Comparison of ENCODE assay signal across 14 mouse cellular contexts in the genomic region with DNA sequence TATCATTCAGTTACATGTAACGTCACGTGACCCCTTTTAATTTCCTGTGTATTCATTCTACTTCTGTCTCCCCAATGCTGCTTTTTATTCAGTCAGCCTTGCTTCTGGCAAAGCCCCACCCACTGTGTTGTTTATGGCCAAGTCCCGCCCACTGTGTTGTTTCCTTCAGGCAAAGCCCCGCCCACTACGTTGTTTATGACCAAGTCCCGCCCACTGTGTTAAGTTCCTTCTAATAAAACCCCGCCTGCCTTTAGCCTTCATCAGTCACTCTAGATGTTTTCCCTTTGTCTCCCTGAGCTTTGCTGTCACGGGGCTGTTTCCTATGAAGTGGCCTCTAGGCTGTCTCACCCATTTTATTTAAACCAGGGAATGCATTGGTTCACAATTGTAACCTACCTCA. TPM values are rescaled to one million over a fixed set of nuclear protein-coding genes. Genes with fewer than 3 reads are reported as not detected.
A peak's percentile ranks its signal among the peaks of the same experiment; 100 is the strongest.
DNase-seq lines count a peak whose midpoint lies in the region; ATAC-seq lines count a peak whose summit lies in the region.
"Had no signal": no experiment of that assay in that cellular context is flagged by ENCODE, and none has a peak within 500 bp of the region (broad histone marks: within the 10 kb centered on the region; RNA-seq: fewer than 3 reads in every experiment).

No protein-coding gene starts in this region.

- H3K9ac ChIP-seq in hindbrain, embryonic 11.5 days (ENCODE audit: low read depth, low read length): no peak overlapping the region
- no peak overlapping the region for H3K9ac ChIP-seq in hindbrain, embryonic 12.5 days
- no peak overlapping the region for H3K9ac ChIP-seq in neural tube, embryonic 11.5 days (ENCODE audit: low read length)
- H3K9ac ChIP-seq: heart, embryonic 13.5 days; hindbrain, embryonic 15.5 days; kidney, embryonic 15.5 days; midbrain, embryonic 15.5 days had no signal

- ATAC-seq in hindbrain, embryonic 11.5 days (ENCODE audit: low FRiP score): no peak
- ATAC-seq in hindbrain, embryonic 12.5 days (ENCODE audit: low FRiP score): no peak
- ATAC-seq in neural tube, embryonic 11.5 days (ENCODE audit: insufficient read depth, low FRiP score, low TSS enrichment): no peak
- ATAC-seq in cerebellum, adult (ENCODE audit: insufficient number of reproducible peaks, low FRiP score, low TSS enrichment): no peak
- ATAC-seq: midbrain, embryonic 15.5 days had no signal

- H3K9me3 ChIP-seq in hindbrain, embryonic 11.5 days (ENCODE audit: control insufficient read depth, low read length): no peaks in the 10 kb centered on the region
- H3K9me3 ChIP-seq in hindbrain, embryonic 12.5 days (replicated peaks): no peaks in the 10 kb centered on the region
- H3K9me3 ChIP-seq in neural tube, embryonic 11.5 days (ENCODE audit: control insufficient read depth, low read length): no peaks in the 10 kb centered on the region
- H3K9me3 ChIP-seq: heart, embryonic 13.5 days; hindbrain, embryonic 15.5 days; kidney, embryonic 15.5 days; midbrain, embryonic 15.5 days had no signal

- WGBS in hindbrain, embryonic 11.5 days: 58% methylated on average over 8 of the region's 8 CpGs
- WGBS in hindbrain, embryonic 12.5 days: 62% methylated on average over 8 of the region's 8 CpGs
- 26% methylated on average over 8 of the region's 8 CpGs for WGBS in neural tube, embryonic 11.5 days

- peak; percentile 48 for DNase-seq in hindbrain, embryonic 11.5 days (ENCODE audit: low spot score)
- peak; percentile 46 for DNase-seq in neural tube, embryonic 11.5 days (ENCODE audit: low spot score)
- no peak for DNase-seq in neural tube, embryonic 10.5 days (ENCODE audit: extremely low spot score, low spot score)
- DNase-seq in induced T-regulatory cell, adult 2 months (ENCODE audit: low read depth): peak; percentile 48
- no peak for DNase-seq in frontal cortex, postnatal 14 days (ENCODE audit: low spot score in 2 of 2)
- no peak for DNase-seq in spleen, postnatal 4 days (ENCODE audit: low spot score in 2 of 2)
- DNase-seq: adrenal gland, adult 2 months; cerebellum, adult 8-10 months had no signal

- H3K4me1 ChIP-seq in hindbrain, embryonic 11.5 days (replicated peaks; ENCODE audit: control insufficient read depth, insufficient read depth, low read length): no peaks in the 10 kb centered on the region
- peaks cover 3% of the 10 kb centered on the region; the same call in 1 of the 2 replicates for H3K4me1 ChIP-seq in hindbrain, embryonic 12.5 days
- no peaks in the 10 kb centered on the region for H3K4me1 ChIP-seq in neural tube, embryonic 11.5 days (ENCODE audit: control insufficient read depth, insufficient read depth, low read length)
- H3K4me1 ChIP-seq: hindbrain, embryonic 15.5 days; midbrain, embryonic 15.5 days had no signal

- H3K4me3 ChIP-seq in hindbrain, embryonic 11.5 days (ENCODE audit: low read depth, low read length): no peak overlapping the region
- H3K4me3 ChIP-seq in hindbrain, embryonic 12.5 days: no peak overlapping the region
- no peak overlapping the region for H3K4me3 ChIP-seq in neural tube, embryonic 11.5 days (ENCODE audit: low read depth, low read length)
- H3K4me3 ChIP-seq: heart, embryonic 13.5 days; hindbrain, embryonic 15.5 days; kidney, embryonic 15.5 days; midbrain, embryonic 15.5 days had no signal

- no peak overlapping the region for H3K27ac ChIP-seq in hindbrain, embryonic 11.5 days (ENCODE audit: low read depth, low read length)
- no peak overlapping the region for H3K27ac ChIP-seq in hindbrain, embryonic 12.5 days
- no peak overlapping the region for H3K27ac ChIP-seq in neural tube, embryonic 11.5 days (ENCODE audit: low read depth, low read length)
- H3K27ac ChIP-seq: heart, embryonic 13.5 days; hindbrain, embryonic 15.5 days; kidney, embryonic 15.5 days; midbrain, embryonic 15.5 days had no signal

- no peaks in the 10 kb centered on the region for H3K27me3 ChIP-seq in hindbrain, embryonic 11.5 days (ENCODE audit: control insufficient read depth, insufficient read depth, low read length)
- H3K27me3 ChIP-seq in hindbrain, embryonic 12.5 days: no peaks in the 10 kb centered on the region
- no peaks in the 10 kb centered on the region for H3K27me3 ChIP-seq in neural tube, embryonic 11.5 days (ENCODE audit: control insufficient read depth, insufficient read depth, low read length)
- H3K27me3 ChIP-seq: heart, embryonic 13.5 days; hindbrain, embryonic 15.5 days; kidney, embryonic 15.5 days; midbrain, embryonic 15.5 days had no signal

- no peaks in the 10 kb centered on the region for H3K36me3 ChIP-seq in hindbrain, embryonic 11.5 days (ENCODE audit: control insufficient read depth, insufficient read depth, low read length)
- H3K36me3 ChIP-seq in hindbrain, embryonic 12.5 days: no peaks in the 10 kb centered on the region
- no peaks in the 10 kb centered on the region for H3K36me3 ChIP-seq in neural tube, embryonic 11.5 days (ENCODE audit: control insufficient read depth, insufficient read depth, low read length)
- H3K36me3 ChIP-seq: heart, embryonic 13.5 days; hindbrain, embryonic 15.5 days; kidney, embryonic 15.5 days; midbrain, embryonic 15.5 days had no signal

- no peak overlapping the region for H3K4me2 ChIP-seq in hindbrain, embryonic 11.5 days (replicated peaks; ENCODE audit: low read depth, low read length)
- H3K4me2 ChIP-seq in hindbrain, embryonic 12.5 days (replicated peaks): no peak overlapping the region
- H3K4me2 ChIP-seq in neural tube, embryonic 11.5 days (ENCODE audit: low read depth): no peak overlapping the region
- H3K4me2 ChIP-seq: heart, embryonic 13.5 days; hindbrain, embryonic 15.5 days; kidney, embryonic 15.5 days; midbrain, embryonic 15.5 days had no signal

RNA-seq across cellular contexts. Expression of gene Rnaseh2b, which starts 38.0 kb away (rescaled TPM):
- 62.1 and 62.9 TPM in 2 replicates for polyA plus RNA-seq in hindbrain, embryonic 11.5 days (2014; fragmentation: Nextera tagmentation; extraction: Ambion mirVana)
- polyA plus RNA-seq in hindbrain, embryonic 12.5 days (2016; fragmentation: Nextera tagmentation; extraction: Ambion mirVana): 37.4 and 43.9 TPM in 2 replicates
- polyA plus RNA-seq in neural tube, embryonic 11.5 days (2014; fragmentation: Nextera tagmentation; extraction: Ambion mirVana): 54.7 and 59.6 TPM in 2 replicates

RNA-seq across cellular contexts. Expression of gene Dleu7, which starts 38.5 kb away (rescaled TPM):
- polyA plus RNA-seq in hindbrain, embryonic 11.5 days (2014; fragmentation: Nextera tagmentation; extraction: Ambion mirVana): 1.4 and 1.6 TPM in 2 replicates
- 1.6 and 2.5 TPM in 2 replicates for polyA plus RNA-seq in hindbrain, embryonic 12.5 days (2016; fragmentation: Nextera tagmentation; extraction: Ambion mirVana)
- 1.6 and 2.3 TPM in 2 replicates for polyA plus RNA-seq in neural tube, embryonic 11.5 days (2014; fragmentation: Nextera tagmentation; extraction: Ambion mirVana)
- polyA plus RNA-seq: adrenal gland, adult 2 months had no signal

Comparison
In these comparisons a context has a peak if more than half of its experiments do, and no peak if none do; other contexts are left out.
1. DNase-seq: peak in hindbrain, embryonic 11.5 days (single experiment), neural tube, embryonic 11.5 days (single experiment) and induced T-regulatory cell, adult 2 months (single experiment); none in neural tube, embryonic 10.5 days (single experiment), frontal cortex, postnatal 14 days (0 of 2) and spleen, postnatal 4 days (0 of 2).